Mouse (Mus musculus) hindbrain, postnatal 0 days (tissue): ENCODE data around the gene Sf3a3. TPM values are rescaled to one million over a fixed set of nuclear protein-coding genes. Genes with fewer than 3 reads are reported as not detected.
A peak's percentile ranks its signal among the peaks of the same experiment; 100 is the strongest.
"Not testable (repeated sequence)": the region's sequence is repeated elsewhere in the genome, so short reads cannot be mapped to it uniquely, and the experiment has no call there.

Experiments used
- ATAC-seq: fragments of 200-750 bp; cut with Nextera tagmentation; 2 replicates; pipeline ENCODE4 v1.8.0; 2017; ENCODE audit warnings: mild to moderate bottlenecking, moderate TSS enrichment, moderate library complexity
- DNase-seq: peaks from one replicate; pipeline ENCODE4 v3.0.0-alpha.2; 2015; ENCODE audit warnings: low spot score
- H3K27ac ChIP-seq: fragments of 300-500 bp; sonication (generic); 2 replicates; pipeline ENCODE4 v1.5.1; 2014; ENCODE audit warnings: mild to moderate bottlenecking
- H3K27me3 ChIP-seq: fragments of 300-500 bp; sonication (generic); 2 replicates; pipeline ENCODE4 v1.6.1; 2014; ENCODE audit warnings: low read length, mixed read lengths; ENCODE audit not compliant: insufficient read depth
- H3K36me3 ChIP-seq: fragments of 300-500 bp; sonication (generic); 2 replicates; pipeline ENCODE4 v1.6.1; 2014; ENCODE audit warnings: low read length, mixed read lengths; ENCODE audit not compliant: insufficient read depth
- H3K4me1 ChIP-seq: fragments of 300-500 bp; sonication (generic); 2 replicates; pipeline ENCODE4 v1.6.1; 2014; ENCODE audit warnings: antibody characterized with exemption, low read length, mixed read lengths; ENCODE audit not compliant: insufficient read depth
- H3K4me2 ChIP-seq: fragments of 300-500 bp; sonication (generic); 2 replicates; pipeline ENCODE4 v1.6.1; 2014; ENCODE audit warnings: low read depth, mild to moderate bottlenecking, low read length, moderate library complexity, mixed read lengths
- H3K4me3 ChIP-seq: fragments of 300-500 bp; sonication (generic); 2 replicates; pipeline ENCODE4 v1.5.1; 2014; ENCODE audit warnings: low read length
- H3K9ac ChIP-seq: fragments of 300-500 bp; sonication (generic); replicated peaks from 2 replicates; pipeline ENCODE4 v1.6.1; 2014; ENCODE audit warnings: mild to moderate bottlenecking, low read length, moderate library complexity, mixed read lengths
- H3K9me3 ChIP-seq: fragments of 300-500 bp; sonication (generic); 2 replicates; pipeline ENCODE4 v1.6.1; 2016; ENCODE audit warnings: low read length, mixed read lengths
- CTCF ChIP-seq: IDR thresholded peaks from 2 replicates; pipeline ENCODE4 v1.5.1; 2016; ENCODE audit warnings: antibody characterized with exemption, control low read depth, low read depth
- WGBS: fragments of 180-500 bp; shearing (Covaris S2); extraction: QIAGEN DNeasy Blood & Tissue Kit; methylation state at CpG from one replicate; pipeline ENCODE4 v1.1.7; 2014; 5-methylcytosine and 5-hydroxymethylcytosine counted together
- polyA plus RNA-seq: library from polyadenylated mRNA; unstranded; fragments of >200 nt; fragmentation: Nextera tagmentation; extraction: Ambion mirVana; gene quantifications from 2 replicates; pipeline ENCODE4 v1.2.1, GENCODE M21; 2015
- total RNA-seq: library from RNA; depleted of rRNA; stranded (reverse); fragments of >200 nt; gene quantifications from 2 replicates; pipeline ENCODE4 v1.2.3, GENCODE M21; 2014

Sf3a3 gene
- total and polyA plus RNA-seq, 2 experiments from 2014 or later, result 18.7 to 79.7 TPM

- peak overlapping the region; percentile 51; the same call in 1 of the 2 replicates for H3K27ac ChIP-seq
- no peak for TF ChIP-seq CTCF
Measured at GRCm38 (mm10) chr4:124708518-124709477, 5.8 kb upstream of the Sf3a3 start.

GRCm38 (mm10) chr4:124709961-124710446, 4.6 kb upstream of the Sf3a3 start:
- no peak for DNase-seq
- Histone ChIP-seq H3K4me2 (peak overlapping the region; percentile 43), H3K4me1 (peaks cover 9% of the 10 kb centered on the region; the same call in 1 of the 2 replicates), H3K9me3 (no peaks in the 10 kb centered on the region), H3K4me3 (peak overlapping the region; percentile 11), H3K27me3 (no peaks in the 10 kb centered on the region), H3K27ac (0 out of 2 replicates have a peak overlapping the region, but pooled peaks have one; percentile 11), H3K36me3 (no peaks in the 10 kb centered on the region), H3K9ac (0 out of 2 replicates have a peak overlapping the region, but pooled peaks have one; percentile 17)
- no peak for ATAC-seq
- TF ChIP-seq CTCF, result no peak
- WGBS, result 5% methylated on average over 18 of the region's 18 CpGs

More at GRCm38 (mm10) chr4:124708518-124709477, 5.8 kb upstream of the Sf3a3 start:
- Histone ChIP-seq H3K4me3 (peak overlapping the region; percentile 29), H3K9ac (peak overlapping the region; percentile 35; the same call in 1 of the 2 replicates), H3K27me3 (no peaks in the 10 kb centered on the region), H3K4me1 (peaks cover 9% of the 10 kb centered on the region; the same call in 1 of the 2 replicates), H3K9me3 (no peaks in the 10 kb centered on the region), H3K36me3 (no peaks in the 10 kb centered on the region), H3K4me2 (peak overlapping the region; percentile 60)
- peak; percentile 73 for DNase-seq
- ATAC-seq, result peak; percentile 58; the same call in 1 of the 2 replicates
- 2% methylated on average over 41 of the region's 41 CpGs for WGBS

GRCm38 (mm10) chr4:124710776-124711291, 3.7 kb upstream of the Sf3a3 start:
- Histone ChIP-seq H3K4me2 (no peak overlapping the region), H3K4me1 (peaks cover 14% of the 10 kb centered on the region), H3K27me3 (no peaks in the 10 kb centered on the region), H3K4me3 (no peak overlapping the region), H3K9me3 (no peaks in the 10 kb centered on the region), H3K9ac (no peak overlapping the region), H3K27ac (no peak overlapping the region), H3K36me3 (peaks cover 2% of the 10 kb centered on the region; the same call in 1 of the 2 replicates)
- TF ChIP-seq CTCF, result peak; percentile 74
- peak; percentile 68 for DNase-seq
- WGBS, result 3% methylated on average over 5 of the region's 5 CpGs
- ATAC-seq, result no peak

- Histone ChIP-seq H3K9ac (no peak overlapping the region), H3K36me3 (peaks cover 12% of the 10 kb centered on the region; the same call in 1 of the 2 replicates), H3K4me2 (no peak overlapping the region), H3K27me3 (no peaks in the 10 kb centered on the region), H3K9me3 (no peaks in the 10 kb centered on the region), H3K4me1 (peaks cover 14% of the 10 kb centered on the region), H3K4me3 (no peak overlapping the region), H3K27ac (no peak overlapping the region)
- DNase-seq (no peak), ATAC-seq (no peak)
- 82% methylated on average over 6 of the region's 6 CpGs for WGBS
- TF ChIP-seq CTCF, result no peak
Measured at GRCm38 (mm10) chr4:124712618-124713017, 2.0 kb upstream of the Sf3a3 start.

GRCm38 (mm10) chr4:124713850-124714249, 726 bp upstream of the Sf3a3 start:
- H3K4me3 ChIP-seq, result not testable (repeated sequence)
- 80% methylated on average over 4 of the region's 5 CpGs for WGBS

GRCm38 (mm10) chr4:124719101-124719500, 4.5 kb downstream of the Sf3a3 start:
- Histone ChIP-seq H3K9ac (no peak overlapping the region), H3K4me1 (peaks cover 5% of the 10 kb centered on the region; the same call in 1 of the 2 replicates), H3K36me3 (peaks cover 69% of the 10 kb centered on the region), H3K9me3 (no peaks in the 10 kb centered on the region), H3K27ac (no peak overlapping the region), H3K27me3 (no peaks in the 10 kb centered on the region), H3K4me3 (no peak overlapping the region), H3K4me2 (no peak overlapping the region)
- ATAC-seq (no peak), DNase-seq (no peak)
- no peak for TF ChIP-seq CTCF
- 96% methylated on average over 4 of the region's 4 CpGs for WGBS

More at GRCm38 (mm10) chr4:124713850-124714249, 726 bp upstream of the Sf3a3 start:
- ATAC-seq, H3K9ac ChIP-seq, H3K9me3 ChIP-seq, H3K4me1 ChIP-seq, H3K27ac ChIP-seq, DNase-seq, H3K27me3 ChIP-seq, H3K4me2 ChIP-seq: not testable (repeated sequence)
- peaks cover 25% of the 10 kb centered on the region; the same call in 1 of the 2 replicates for H3K36me3 ChIP-seq
